Mouse (Mus musculus) kidney, adult 2 months (tissue): ENCODE data around the gene Agtpbp1.

ENCODE experiments used
- CTCF ChIP-seq: fragments of 200-500 bp; conservative IDR thresholded peaks from 2 replicates; pipeline ENCODE4 v1.5.1; 2011; ENCODE audit warnings: low read depth, mild to moderate bottlenecking, control low read depth, low read length, moderate library complexity, mixed read lengths; ENCODE audit not compliant: insufficient read depth, insufficient read length
- POLR2A ChIP-seq: fragments of 200-500 bp; IDR thresholded peaks from one replicate; pipeline ENCODE4 v1.6.1; 2011; ENCODE audit warnings: low read depth, low read length, control low read depth

GRCm38 (mm10) chr13:59494619-59495262, 90.3 kb downstream of the Agtpbp1 start:
- TF ChIP-seq POLR2A (no peak), CTCF (peak; percentile 35; the same call in 1 of the 2 replicates)
